Mouse (Mus musculus): ENCODE measurements at regions not wholly inside any gene's neighbourhood (a gene's known extent, or its start where the extent isn't known, plus 50 kb on each side); places are given as distances from the start of the nearest gene placed in this dataset.
"Not testable (repeated sequence)": the region's sequence is repeated elsewhere in the genome, so short reads cannot be mapped to it uniquely, and the experiment has no call there.

GRCm38 (mm10) chr16:73182258-73182657 lies 874.2 kb downstream of the Robo1 start:
- Histone ChIP-seq H3K4me1 (ENCODE audit: control insufficient read depth, insufficient read depth, low read length) (no peaks in the 10 kb centered on the region), H3K4me3 (replicated peaks; ENCODE audit: control insufficient read depth, low read depth, low read length) (no peak overlapping the region), H3K27ac (ENCODE audit: control insufficient read depth, insufficient read depth, low read depth, low read length, poor library complexity) (no peak overlapping the region)
- no peak for TF ChIP-seq CTCF (IDR thresholded peaks at IDR 0.05; ENCODE audit: control insufficient read depth, insufficient read depth, low read length)
- no peak for TF ChIP-seq POLR2A (IDR thresholded peaks at IDR 0.05; ENCODE audit: borderline replicate concordance, control insufficient read depth, low read depth, low read length)
- 83% methylated on average over 7 of the region's 7 CpGs for WGBS

GRCm38 (mm10) chr16:73155447-73155846 lies 847.3 kb downstream of the Robo1 start:
- TF ChIP-seq POLR2A (IDR thresholded peaks at IDR 0.05; ENCODE audit: borderline replicate concordance, control insufficient read depth, low read depth, low read length) (no peak), CTCF (IDR thresholded peaks at IDR 0.05; ENCODE audit: control insufficient read depth, insufficient read depth, low read length) (no peak)
- WGBS: 41% methylated on average over 2 of the region's 2 CpGs
- H3K27ac ChIP-seq (ENCODE audit: control insufficient read depth, insufficient read depth, low read depth, low read length, poor library complexity): no peak overlapping the region
- no peaks in the 10 kb centered on the region for H3K4me1 ChIP-seq (ENCODE audit: control insufficient read depth, insufficient read depth, low read length)
- no peak overlapping the region for H3K4me3 ChIP-seq (replicated peaks; ENCODE audit: control insufficient read depth, low read depth, low read length)

GRCm38 (mm10) chr16:73127927-73128326 lies 819.8 kb downstream of the Robo1 start:
- 81% methylated on average over 1 of the region's 1 CpGs for WGBS
- not testable (repeated sequence) for H3K27ac ChIP-seq (ENCODE audit: control insufficient read depth, insufficient read depth, low read depth, low read length, poor library complexity); H3K4me3 ChIP-seq (replicated peaks; ENCODE audit: control insufficient read depth, low read depth, low read length); H3K4me1 ChIP-seq (ENCODE audit: control insufficient read depth, insufficient read depth, low read length)

- TF ChIP-seq CTCF (IDR thresholded peaks at IDR 0.05; ENCODE audit: control insufficient read depth, insufficient read depth, low read length) (no peak), POLR2A (IDR thresholded peaks at IDR 0.05; ENCODE audit: borderline replicate concordance, control insufficient read depth, low read depth, low read length) (no peak)
- Histone ChIP-seq H3K4me1 (ENCODE audit: control insufficient read depth, insufficient read depth, low read length) (no peaks in the 10 kb centered on the region), H3K4me3 (replicated peaks; ENCODE audit: control insufficient read depth, low read depth, low read length) (no peak overlapping the region), H3K27ac (ENCODE audit: control insufficient read depth, insufficient read depth, low read depth, low read length, poor library complexity) (no peak overlapping the region)
These were observed 812.5 kb downstream of the Robo1 start for GRCm38 (mm10) chr16:73120568-73120967.

- Histone ChIP-seq H3K27ac (ENCODE audit: control insufficient read depth, insufficient read depth, low read depth, low read length, poor library complexity) (no peak overlapping the region), H3K4me1 (ENCODE audit: control insufficient read depth, insufficient read depth, low read length) (no peaks in the 10 kb centered on the region), H3K4me3 (replicated peaks; ENCODE audit: control insufficient read depth, low read depth, low read length) (no peak overlapping the region)
- WGBS: 56% methylated on average over 2 of the region's 2 CpGs
- TF ChIP-seq POLR2A (IDR thresholded peaks at IDR 0.05; ENCODE audit: borderline replicate concordance, control insufficient read depth, low read depth, low read length): no peak
- TF ChIP-seq CTCF (IDR thresholded peaks at IDR 0.05; ENCODE audit: control insufficient read depth, insufficient read depth, low read length): no peak
These were observed 809.2 kb downstream of the Robo1 start for GRCm38 (mm10) chr16:73117338-73117737.

- Histone ChIP-seq H3K4me1 (ENCODE audit: control insufficient read depth, insufficient read depth, low read length) (no peaks in the 10 kb centered on the region; the same call in 1 of the 2 replicates), H3K4me3 (replicated peaks; ENCODE audit: control insufficient read depth, low read depth, low read length) (no peak overlapping the region), H3K27ac (ENCODE audit: control insufficient read depth, insufficient read depth, low read depth, low read length, poor library complexity) (no peak overlapping the region)
- TF ChIP-seq POLR2A (IDR thresholded peaks at IDR 0.05; ENCODE audit: borderline replicate concordance, control insufficient read depth, low read depth, low read length) (no peak), CTCF (IDR thresholded peaks at IDR 0.05; ENCODE audit: control insufficient read depth, insufficient read depth, low read length) (no peak)
- 86% methylated on average over 7 of the region's 7 CpGs for WGBS
These were observed 799.9 kb downstream of the Robo1 start for GRCm38 (mm10) chr16:73108021-73108452.

GRCm38 (mm10) chr16:73107608-73108007 lies 799.5 kb downstream of the Robo1 start:
- TF ChIP-seq CTCF (IDR thresholded peaks at IDR 0.05; ENCODE audit: control insufficient read depth, insufficient read depth, low read length) (no peak), POLR2A (IDR thresholded peaks at IDR 0.05; ENCODE audit: borderline replicate concordance, control insufficient read depth, low read depth, low read length) (no peak)
- Histone ChIP-seq H3K4me3 (replicated peaks; ENCODE audit: control insufficient read depth, low read depth, low read length) (no peak overlapping the region), H3K4me1 (ENCODE audit: control insufficient read depth, insufficient read depth, low read length) (no peaks in the 10 kb centered on the region; the same call in 1 of the 2 replicates), H3K27ac (ENCODE audit: control insufficient read depth, insufficient read depth, low read depth, low read length, poor library complexity) (no peak overlapping the region)
- WGBS: 89% methylated on average over 9 of the region's 9 CpGs

- Histone ChIP-seq H3K4me3 (replicated peaks; ENCODE audit: control insufficient read depth, low read depth, low read length) (no peak overlapping the region), H3K27ac (ENCODE audit: control insufficient read depth, insufficient read depth, low read depth, low read length, poor library complexity) (no peak overlapping the region), H3K4me1 (ENCODE audit: control insufficient read depth, insufficient read depth, low read length) (no peaks in the 10 kb centered on the region; the same call in 1 of the 2 replicates)
- WGBS: 71% methylated on average over 10 of the region's 10 CpGs
- TF ChIP-seq CTCF (IDR thresholded peaks at IDR 0.05; ENCODE audit: control insufficient read depth, insufficient read depth, low read length) (no peak), POLR2A (IDR thresholded peaks at IDR 0.05; ENCODE audit: borderline replicate concordance, control insufficient read depth, low read depth, low read length) (no peak)
These were observed 797.4 kb downstream of the Robo1 start for GRCm38 (mm10) chr16:73105496-73105895.

- H3K4me1 ChIP-seq (ENCODE audit: control insufficient read depth, insufficient read depth, low read length): no peaks in the 10 kb centered on the region
- 77% methylated on average over 8 of the region's 8 CpGs for WGBS
- no peak for TF ChIP-seq POLR2A (IDR thresholded peaks at IDR 0.05; ENCODE audit: borderline replicate concordance, control insufficient read depth, low read depth, low read length)
- no peak overlapping the region for H3K27ac ChIP-seq (ENCODE audit: control insufficient read depth, insufficient read depth, low read depth, low read length, poor library complexity)
- H3K4me3 ChIP-seq (replicated peaks; ENCODE audit: control insufficient read depth, low read depth, low read length): no peak overlapping the region
These were observed 792.2 kb downstream of the Robo1 start for GRCm38 (mm10) chr16:73100273-73100672.

Measured in bone marrow, adult 2 months (tissue).